Mouse (Mus musculus): ENCODE results near the gene Slc35d2.

GRCm38 (mm10) chr13:64077591-64077990 is 51.6 kb downstream of the Slc35d2 start:
- TF ChIP-seq CTCF (IDR thresholded peaks at IDR 0.05; ENCODE audit: borderline replicate concordance, insufficient read depth, low read depth, low read length) (no peak), POLR2A (IDR thresholded peaks at IDR 0.05; ENCODE audit: borderline replicate concordance, insufficient read depth, low read length) (no peak)
